Comparison of ENCODE assay signal across 8 mouse cellular contexts in genomic region chr8:84269950-84270773, GRCm38 (mm10). TPM values are rescaled to one million over a fixed set of nuclear protein-coding genes. Genes with fewer than 3 reads are reported as not detected.
DNase-seq lines count a peak whose midpoint lies in the region; ATAC-seq and TF ChIP-seq lines count a peak whose summit lies in the region.

Ccdc130 (minus strand) TSS chr8:84270380.

- peak; percentile 13; the same call in 1 of the 2 replicates for TF ChIP-seq CTCF in heart, adult 2 months (IDR thresholded peaks at IDR 0.05)

- 0 out of 2 replicates have a peak, but pooled peaks cover 2% of the 10 kb centered on the region for H3K4me1 ChIP-seq in embryonic facial prominence, embryonic 14.5 days (ENCODE audit: control insufficient read depth, insufficient read depth, low read length)
- no peaks in the 10 kb centered on the region for H3K4me1 ChIP-seq in heart, adult 2 months (ENCODE audit: control insufficient read depth, insufficient read depth, low read length)
- peaks cover 8% of the 10 kb centered on the region for H3K4me1 ChIP-seq in limb, embryonic 13.5 days
- H3K4me1 ChIP-seq in midbrain, embryonic 16.5 days (ENCODE audit: control insufficient read depth, insufficient read depth, low read length) = peaks cover 10% of the 10 kb centered on the region

- TF ChIP-seq POLR2A in heart, adult 2 months (IDR thresholded peaks at IDR 0.05; ENCODE audit: insufficient read depth, low read depth, low read length) = peak; percentile 88

- WGBS in embryonic facial prominence, embryonic 14.5 days = under 1% methylated on average over 31 of the region's 44 CpGs
- 1% methylated on average over 44 of the region's 44 CpGs for WGBS in heart, adult 2 months
- under 1% methylated on average over 44 of the region's 44 CpGs for WGBS in limb, embryonic 13.5 days
- WGBS in midbrain, embryonic 16.5 days = under 1% methylated on average over 44 of the region's 44 CpGs

- intact Hi-C loops in heart, adult 2 months (cut with DNase I) = loop anchor here (2.0 kb wide), 1 partner anchor 17 kb away; no protein-coding TSS in a partner anchor

- DNase-seq in 3T3-L1 (ENCODE audit: low read depth, low spot score) = peak; percentile 100
- DNase-seq in adrenal gland, postnatal 4 days (ENCODE audit: low spot score in 2 of 2) = peak; percentile 92 to 100
- DNase-seq in embryonic facial prominence, embryonic 14.5 days (ENCODE audit: low spot score) = peak; percentile 100
- peak; percentile 97 to 100 for DNase-seq in heart, adult 2 months
- DNase-seq in kidney, adult 8-10 months = peak; percentile 100
- peak; percentile 98 to 100 for DNase-seq in spleen, postnatal 10 days (ENCODE audit: low spot score in 2 of 2)

- no peaks in the 10 kb centered on the region for H3K9me3 ChIP-seq in embryonic facial prominence, embryonic 14.5 days (ENCODE audit: control insufficient read depth, low read length)
- no peaks in the 10 kb centered on the region for H3K9me3 ChIP-seq in limb, embryonic 13.5 days
- no peaks in the 10 kb centered on the region for H3K9me3 ChIP-seq in midbrain, embryonic 16.5 days (replicated peaks; ENCODE audit: control insufficient read depth, low read length, poor library complexity, severe bottlenecking)

- peak within 1 kb of the TSS; percentile 77 for H3K4me3 ChIP-seq in embryonic facial prominence, embryonic 14.5 days (ENCODE audit: low read depth, low read length)
- peak within 1 kb of the TSS; percentile 97 for H3K4me3 ChIP-seq in heart, adult 2 months
- H3K4me3 ChIP-seq in limb, embryonic 13.5 days = peak within 1 kb of the TSS; percentile 77
- peak within 1 kb of the TSS; percentile 73 for H3K4me3 ChIP-seq in midbrain, embryonic 16.5 days (ENCODE audit: low read depth, low read length)

- H3K27ac ChIP-seq in embryonic facial prominence, embryonic 14.5 days (replicated peaks; ENCODE audit: low read depth, low read length) = peak within 1 kb of the TSS; percentile 66
- H3K27ac ChIP-seq in heart, adult 2 months = peak within 1 kb of the TSS; percentile 94
- no peak within 1 kb of the TSS for H3K27ac ChIP-seq in limb, embryonic 13.5 days
- H3K27ac ChIP-seq in midbrain, embryonic 16.5 days (ENCODE audit: low read length) = peak within 1 kb of the TSS; percentile 83

- H3K36me3 ChIP-seq in embryonic facial prominence, embryonic 14.5 days (ENCODE audit: control insufficient read depth, insufficient read depth, low read length) = peaks cover 6% of the 10 kb centered on the region; the same call in 1 of the 2 replicates
- H3K36me3 ChIP-seq in heart, adult 2 months (ENCODE audit: control insufficient read depth, insufficient read depth, low read length) = no peaks in the 10 kb centered on the region
- H3K36me3 ChIP-seq in limb, embryonic 13.5 days = peaks cover 23% of the 10 kb centered on the region
- peaks cover 13% of the 10 kb centered on the region; the same call in 1 of the 2 replicates for H3K36me3 ChIP-seq in midbrain, embryonic 16.5 days (ENCODE audit: control insufficient read depth, insufficient read depth, low read length)

- 0 out of 2 replicates have a peak, but pooled peaks have one; percentile 45 for TF ChIP-seq EP300 in heart, adult 2 months (IDR thresholded peaks at IDR 0.05; ENCODE audit: insufficient read depth, low read depth, low read length)

- peak within 1 kb of the TSS; percentile 92 for H3K4me2 ChIP-seq in embryonic facial prominence, embryonic 14.5 days (ENCODE audit: low read depth, low read length)
- peak within 1 kb of the TSS; percentile 91 for H3K4me2 ChIP-seq in limb, embryonic 13.5 days (replicated peaks)
- peak within 1 kb of the TSS; percentile 92 for H3K4me2 ChIP-seq in midbrain, embryonic 16.5 days (ENCODE audit: low read length)

- H3K79me2 ChIP-seq in heart, adult 2 months (replicated peaks; ENCODE audit: control insufficient read depth, insufficient read depth, low read length) = no peaks in the 10 kb centered on the region

- no peaks in the 10 kb centered on the region for H3K27me3 ChIP-seq in embryonic facial prominence, embryonic 14.5 days (replicated peaks; ENCODE audit: control insufficient read depth, insufficient read depth, low read length)
- no peaks in the 10 kb centered on the region for H3K27me3 ChIP-seq in heart, adult 2 months (ENCODE audit: control insufficient read depth, insufficient read depth, low read length)
- no peaks in the 10 kb centered on the region for H3K27me3 ChIP-seq in limb, embryonic 13.5 days
- no peaks in the 10 kb centered on the region for H3K27me3 ChIP-seq in midbrain, embryonic 16.5 days (ENCODE audit: control insufficient read depth, insufficient read depth, low read depth, low read length)

- H3K9ac ChIP-seq in embryonic facial prominence, embryonic 14.5 days (ENCODE audit: low read depth, low read length) = peak within 1 kb of the TSS; percentile 85
- peak within 1 kb of the TSS; percentile 73 for H3K9ac ChIP-seq in heart, adult 2 months (ENCODE audit: low read depth, low read length)
- H3K9ac ChIP-seq in limb, embryonic 13.5 days = peak within 1 kb of the TSS; percentile 84
- H3K9ac ChIP-seq in midbrain, embryonic 16.5 days (ENCODE audit: low read depth, low read length) = peak within 1 kb of the TSS; percentile 82

- peak; percentile 100 for ATAC-seq in embryonic facial prominence, embryonic 14.5 days (ENCODE audit: low read depth)
- peak; percentile 99 for ATAC-seq in limb, embryonic 13.5 days (ENCODE audit: low FRiP score, low read depth)
- ATAC-seq in midbrain, embryonic 16.5 days = peak; percentile 99

RNA-seq across cellular contexts. Expression of gene Ccdc130, which starts in this region (rescaled TPM):
- 10 to 100 TPM; 20.8 to 22.4 TPM for total RNA-seq in adrenal gland, postnatal 4 days (2021)
- 18.4 and 19.6 TPM in 2 replicates for polyA plus RNA-seq in embryonic facial prominence, embryonic 14.5 days (2014; fragmentation: Nextera tagmentation; extraction: Ambion mirVana)
- total RNA-seq in heart, adult 2 months (2021) = 1 to 10 TPM; 5.0 to 8.1 TPM
- 19.9 and 20.8 TPM in 2 replicates for polyA plus RNA-seq in heart, adult 2 months (2012; rRNA removed)
- 18.0 and 21.0 TPM in 2 replicates for polyA plus RNA-seq in limb, embryonic 13.5 days (2015; fragmentation: Nextera tagmentation; extraction: Ambion mirVana)
- 23.0 and 25.4 TPM in 2 replicates for polyA plus RNA-seq in midbrain, embryonic 16.5 days (2015; fragmentation: Nextera tagmentation; extraction: Ambion mirVana)
